Mouse (Mus musculus): Measurements from ENCODE around the gene Ddr1. TPM values are rescaled to one million over a fixed set of nuclear protein-coding genes. Genes with fewer than 3 reads are reported as not detected.

Gene Ddr1
- polyA plus RNA-seq, 1 experiment from 2014 or later, result 230 TPM

DNA sequence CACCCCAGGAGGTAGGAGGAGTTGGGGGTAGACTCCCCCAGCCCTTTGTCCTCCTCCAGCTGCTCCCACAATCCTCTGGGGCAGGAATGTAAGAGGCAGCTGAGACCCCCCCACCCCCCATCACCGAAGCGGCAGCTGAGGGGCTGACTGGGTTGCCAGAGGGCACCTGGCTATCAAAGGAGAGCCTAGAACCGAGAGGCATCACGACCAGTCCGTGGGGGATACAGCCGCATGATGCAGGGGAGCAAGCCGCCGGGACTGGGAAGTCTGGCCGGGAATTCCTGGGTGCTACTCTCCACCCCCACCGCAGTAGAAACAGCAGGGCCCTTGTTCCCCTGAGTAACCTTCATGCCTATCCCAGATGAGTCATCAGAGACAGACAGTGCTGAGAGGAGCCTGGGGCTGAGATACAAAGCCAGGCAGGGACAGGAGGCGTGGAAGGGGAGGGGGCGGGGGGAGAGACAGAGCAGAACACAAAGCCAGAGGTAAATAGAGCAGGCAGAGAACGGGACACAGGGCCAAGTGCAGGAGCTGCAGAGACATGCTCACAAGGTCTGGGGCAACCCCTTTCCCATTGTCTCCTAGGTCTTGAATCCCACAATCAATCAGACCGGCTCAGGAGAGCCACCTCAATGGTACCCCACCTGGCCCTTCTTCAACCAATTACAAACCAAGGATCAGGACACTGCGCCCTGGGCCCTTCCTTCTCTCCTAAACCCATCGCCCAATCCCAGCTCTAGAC, 6.5 kb downstream of the Ddr1 start:
- ChIA-PET CTCF (interaction anchor here (1.0 to 1.8 kb wide), 8 partner anchors 16 to 107 kb away, joined by 3 to 7 read pairs (median 4); no protein-coding TSS in a partner anchor), POLR2A (interaction anchor here (0.7 to 1.6 kb wide), 7 partner anchors 9 to 124 kb away, joined by 3 to 4 read pairs (median 3); partner anchors contain the start of gene Ier3)
- ATAC-seq (peak; percentile 64), DNase-seq (ENCODE audit: low read depth, low spot score) (peak; percentile 93)
- TF ChIP-seq CTCF (IDR thresholded peaks at IDR 0.05), result no peak
- in situ Hi-C loops (cut with MboI; ENCODE audit: low pct_unique_long_range_greater_than_20kb), result no loop called here
- H3K27me3 ChIP-seq, result no peaks in the 10 kb centered on the region

DNA sequence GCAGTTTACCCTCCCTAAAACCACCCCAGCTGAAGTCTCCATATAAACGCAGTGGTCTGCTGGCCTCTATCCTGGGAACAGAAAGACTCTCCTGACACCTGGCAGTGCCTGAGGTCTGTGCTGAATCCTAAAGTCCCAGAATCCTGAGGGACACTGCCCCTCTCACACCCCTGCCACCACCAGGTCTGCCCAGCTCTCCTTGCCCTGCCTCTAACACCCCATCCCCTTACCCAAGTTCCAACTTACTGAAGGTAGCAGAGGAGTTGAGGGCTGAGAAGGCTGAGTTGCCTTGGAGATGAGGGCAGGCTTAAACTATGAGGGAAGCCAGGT, 7.0 kb downstream of the Ddr1 start:
- DNase-seq (ENCODE audit: low read depth, low spot score) (no peak), ATAC-seq (peak; percentile 11)
- CTCF ChIA-PET, result interaction anchor here (1.4 to 1.8 kb wide), 4 partner anchors 16 to 29 kb away, joined by 3 to 7 read pairs (median 4); no protein-coding TSS in a partner anchor
- no peaks in the 10 kb centered on the region for H3K27me3 ChIP-seq
- in situ Hi-C loops (cut with MboI; ENCODE audit: low pct_unique_long_range_greater_than_20kb), result no loop called here
- no peak for TF ChIP-seq CTCF (IDR thresholded peaks at IDR 0.05)
- POLR2A ChIA-PET, result interaction anchor here (0.7 to 1.6 kb wide), 8 partner anchors 13 to 124 kb away, joined by 3 to 4 read pairs (median 3); partner anchors contain the start of genes Ier3 and Vars2

DNA sequence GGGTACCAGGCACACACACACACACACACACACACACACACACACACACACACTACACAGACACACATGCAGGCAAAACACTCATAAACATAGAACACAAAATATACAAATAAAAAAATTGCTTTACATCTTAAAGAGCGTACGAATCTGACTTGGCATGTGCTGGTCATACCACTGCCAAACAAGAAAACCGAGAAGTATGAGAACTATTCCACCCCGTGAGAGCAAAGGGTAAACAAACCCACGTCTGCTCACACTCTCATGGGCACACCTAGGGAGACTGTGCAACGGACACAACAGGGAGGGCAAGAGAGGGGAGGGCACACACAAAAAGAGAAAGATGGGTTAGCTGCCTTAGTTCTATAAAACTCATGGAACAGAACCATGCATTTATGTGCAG, 7.7 kb downstream of the Ddr1 start:
- CTCF ChIA-PET, result interaction anchor here (1.4 to 1.8 kb wide), 3 partner anchors 25 to 29 kb away, joined by 3 to 7 read pairs (median 4); no protein-coding TSS in a partner anchor
- ATAC-seq (no peak), DNase-seq (ENCODE audit: low read depth, low spot score) (no peak)
- POLR2A ChIA-PET, result interaction anchor here (0.7 to 1.3 kb wide), 5 partner anchors 12 to 41 kb away, joined by 3 to 4 read pairs (median 3); partner anchors contain the start of gene Vars2
- no peak for TF ChIP-seq CTCF (IDR thresholded peaks at IDR 0.05)
- in situ Hi-C loops (cut with MboI; ENCODE audit: low pct_unique_long_range_greater_than_20kb), result no loop called here
- H3K27me3 ChIP-seq, result no peaks in the 10 kb centered on the region

DNA sequence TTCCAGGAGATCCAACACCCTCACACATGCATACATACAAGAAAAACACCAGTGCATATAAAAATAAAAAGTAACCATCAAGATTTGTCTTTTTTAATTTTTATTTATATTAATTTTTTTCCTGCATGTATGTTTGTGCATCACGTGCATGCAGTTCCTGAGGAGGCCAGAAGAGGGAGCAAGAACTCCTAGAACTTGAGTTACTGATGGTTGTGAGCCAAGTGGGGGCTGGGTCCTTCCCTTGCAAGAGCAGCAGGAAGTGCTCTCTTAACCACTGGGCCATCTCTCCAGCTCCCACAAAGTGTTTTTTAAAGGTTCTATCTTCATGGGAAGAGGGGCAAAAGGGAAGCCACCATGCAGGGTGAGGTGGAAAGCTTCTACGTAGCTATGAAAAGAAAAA, 9.1 kb downstream of the Ddr1 start:
- in situ Hi-C loops (cut with MboI; ENCODE audit: low pct_unique_long_range_greater_than_20kb), result no loop called here
- no peaks in the 10 kb centered on the region for H3K27me3 ChIP-seq
- POLR2A ChIA-PET, result no interaction called here
- TF ChIP-seq CTCF (IDR thresholded peaks at IDR 0.05), result no peak
- CTCF ChIA-PET, result interaction anchor here (0.6 to 2.0 kb wide), 4 partner anchors 13 to 42 kb away, joined by 3 to 6 read pairs (median 4); no protein-coding TSS in a partner anchor
- ATAC-seq, result no peak
- no peak for DNase-seq (ENCODE audit: low read depth, low spot score)

DNA sequence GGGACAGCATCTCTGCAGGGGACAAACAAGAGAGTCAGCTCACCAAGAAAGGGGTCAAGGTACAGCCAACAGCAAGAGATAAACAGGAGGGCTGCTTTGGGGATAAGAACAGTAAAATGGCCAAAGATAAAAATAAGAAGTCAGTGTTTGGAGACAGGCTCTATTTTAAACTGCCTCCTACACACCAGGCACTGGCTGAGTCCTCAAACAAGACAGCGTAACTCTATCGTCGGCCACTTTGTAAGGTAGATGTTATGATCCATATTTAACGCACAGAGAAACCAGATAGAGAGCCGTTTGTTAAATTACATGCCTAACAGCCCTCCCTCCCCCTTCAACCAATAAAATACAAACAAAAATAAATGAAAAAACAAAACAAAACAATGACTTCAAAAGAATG, 10.5 kb downstream of the Ddr1 start:
- H3K27me3 ChIP-seq, result no peaks in the 10 kb centered on the region
- DNase-seq (ENCODE audit: low read depth, low spot score) (no peak), ATAC-seq (no peak)
- TF ChIP-seq CTCF (IDR thresholded peaks at IDR 0.05), result no peak
- ChIA-PET POLR2A (interaction anchor here (0.9 to 1.2 kb wide), 2 partner anchors 11 to 12 kb away, joined by 4 read pairs; no protein-coding TSS in a partner anchor), CTCF (interaction anchor here (2.0 to 2.4 kb wide), 2 partner anchors 13 to 32 kb away, joined by 6 to 14 read pairs; no protein-coding TSS in a partner anchor)
- in situ Hi-C loops (cut with MboI; ENCODE audit: low pct_unique_long_range_greater_than_20kb), result no loop called here

DNA sequence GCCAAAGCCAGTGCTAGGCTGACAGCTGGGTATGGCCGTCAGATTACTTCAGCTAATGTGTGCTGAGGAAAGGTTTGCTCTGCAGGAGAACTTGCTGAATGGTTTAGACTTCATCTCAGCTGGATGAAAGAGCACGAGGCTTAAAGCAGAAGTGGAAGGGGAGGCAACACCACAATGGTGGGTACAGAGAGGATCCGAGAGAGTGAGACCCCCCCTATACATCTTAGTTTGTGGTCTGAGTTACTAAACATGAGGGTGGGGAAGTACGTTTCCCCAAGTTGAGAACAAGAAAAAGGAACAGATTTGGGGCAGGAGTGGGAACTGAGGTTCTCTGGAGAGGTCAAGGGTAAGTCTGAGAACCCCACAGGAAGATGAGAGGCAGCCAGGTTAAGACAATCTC, 12.1 kb downstream of the Ddr1 start:
- DNase-seq (ENCODE audit: low read depth, low spot score), result no peak
- ChIA-PET POLR2A (interaction anchor here (0.6 to 1.2 kb wide), 4 partner anchors 9 to 313 kb away, joined by 3 to 7 read pairs (median 4); no protein-coding TSS in a partner anchor), CTCF (interaction anchor here (1.1 to 2.4 kb wide), 2 partner anchors 12 to 45 kb away, joined by 3 to 14 read pairs; no protein-coding TSS in a partner anchor)
- no peak for TF ChIP-seq CTCF (IDR thresholded peaks at IDR 0.05)
- in situ Hi-C loops (cut with MboI; ENCODE audit: low pct_unique_long_range_greater_than_20kb), result no loop called here
- no peaks in the 10 kb centered on the region for H3K27me3 ChIP-seq
- no peak for ATAC-seq

DNA sequence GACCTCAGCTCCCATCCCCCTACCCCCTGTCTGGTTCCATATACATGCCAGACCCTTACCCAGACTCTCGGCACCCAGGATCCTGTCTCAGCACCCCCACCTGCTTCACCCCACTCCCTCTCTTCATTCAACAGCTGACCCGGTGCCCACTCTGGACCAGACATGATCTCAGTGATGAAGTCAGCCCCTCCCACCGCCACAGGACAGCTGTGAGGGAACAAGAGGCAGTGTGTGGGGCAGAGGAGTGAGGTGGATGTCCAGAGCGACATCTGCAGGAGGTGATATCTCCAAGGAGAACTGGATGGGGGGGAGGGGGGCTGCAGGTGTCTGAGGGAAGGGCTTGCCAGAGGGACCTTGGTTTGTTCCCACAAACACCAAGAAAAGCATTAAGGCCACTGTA, 12.6 kb downstream of the Ddr1 start:
- in situ Hi-C loops (cut with MboI; ENCODE audit: low pct_unique_long_range_greater_than_20kb), result no loop called here
- no peak for DNase-seq (ENCODE audit: low read depth, low spot score)
- no peak for TF ChIP-seq CTCF (IDR thresholded peaks at IDR 0.05)
- CTCF ChIA-PET, result interaction anchor here (1.1 to 2.4 kb wide), 2 partner anchors 11 to 45 kb away, joined by 3 to 14 read pairs; no protein-coding TSS in a partner anchor
- no peak for ATAC-seq
- no peaks in the 10 kb centered on the region for H3K27me3 ChIP-seq
- POLR2A ChIA-PET, result interaction anchor here (0.6 to 1.5 kb wide), 2 partner anchors 10 to 24 kb away, joined by 3 read pairs; no protein-coding TSS in a partner anchor

DNA sequence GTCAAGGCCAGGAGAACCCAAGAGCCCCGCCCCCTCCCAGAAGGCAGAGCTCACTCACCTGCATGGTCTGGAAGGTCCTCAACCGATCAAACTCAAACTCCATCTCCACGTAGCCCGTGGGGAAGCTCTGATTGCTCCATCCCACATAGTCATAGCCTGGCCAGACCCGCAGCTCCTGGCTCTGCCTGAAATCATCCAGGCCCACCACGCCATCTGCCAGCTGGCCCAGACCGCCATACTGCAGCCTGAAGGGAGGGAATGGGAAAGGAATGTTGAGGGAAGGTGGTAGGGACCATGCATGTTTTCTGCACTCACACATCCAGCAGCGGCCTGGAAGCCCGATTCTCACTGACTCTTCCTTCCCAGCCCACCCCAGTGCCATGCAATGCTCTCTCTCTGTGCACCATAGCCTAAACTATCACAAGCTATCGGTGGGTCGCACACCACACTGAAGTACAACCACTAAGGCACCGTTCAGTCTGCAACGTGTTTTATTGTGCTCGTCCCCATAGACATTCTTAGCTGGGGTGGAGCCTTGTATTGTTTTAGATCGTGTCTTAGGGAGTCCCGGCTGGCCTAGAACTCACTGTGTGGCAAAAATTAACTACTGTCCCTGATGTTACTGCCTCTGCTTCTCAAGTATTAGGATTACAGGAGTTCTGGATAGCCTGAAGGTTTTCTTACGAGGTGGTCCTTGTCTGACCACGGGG, 14.3 kb downstream of the Ddr1 start:
- CTCF ChIA-PET, result interaction anchor here (1.3 kb wide), 2 partner anchors 8 to 47 kb away, joined by 3 to 5 read pairs; no protein-coding TSS in a partner anchor
- TF ChIP-seq CTCF (IDR thresholded peaks at IDR 0.05), result no peak
- in situ Hi-C loops (cut with MboI; ENCODE audit: low pct_unique_long_range_greater_than_20kb), result no loop called here
- DNase-seq (ENCODE audit: low read depth, low spot score) (no peak), ATAC-seq (no peak)
- no peaks in the 10 kb centered on the region for H3K27me3 ChIP-seq
- POLR2A ChIA-PET, result interaction anchor here (1.1 kb wide), 1 partner anchor 10 kb away, joined by 4 read pairs; no protein-coding TSS in a partner anchor

DNA sequence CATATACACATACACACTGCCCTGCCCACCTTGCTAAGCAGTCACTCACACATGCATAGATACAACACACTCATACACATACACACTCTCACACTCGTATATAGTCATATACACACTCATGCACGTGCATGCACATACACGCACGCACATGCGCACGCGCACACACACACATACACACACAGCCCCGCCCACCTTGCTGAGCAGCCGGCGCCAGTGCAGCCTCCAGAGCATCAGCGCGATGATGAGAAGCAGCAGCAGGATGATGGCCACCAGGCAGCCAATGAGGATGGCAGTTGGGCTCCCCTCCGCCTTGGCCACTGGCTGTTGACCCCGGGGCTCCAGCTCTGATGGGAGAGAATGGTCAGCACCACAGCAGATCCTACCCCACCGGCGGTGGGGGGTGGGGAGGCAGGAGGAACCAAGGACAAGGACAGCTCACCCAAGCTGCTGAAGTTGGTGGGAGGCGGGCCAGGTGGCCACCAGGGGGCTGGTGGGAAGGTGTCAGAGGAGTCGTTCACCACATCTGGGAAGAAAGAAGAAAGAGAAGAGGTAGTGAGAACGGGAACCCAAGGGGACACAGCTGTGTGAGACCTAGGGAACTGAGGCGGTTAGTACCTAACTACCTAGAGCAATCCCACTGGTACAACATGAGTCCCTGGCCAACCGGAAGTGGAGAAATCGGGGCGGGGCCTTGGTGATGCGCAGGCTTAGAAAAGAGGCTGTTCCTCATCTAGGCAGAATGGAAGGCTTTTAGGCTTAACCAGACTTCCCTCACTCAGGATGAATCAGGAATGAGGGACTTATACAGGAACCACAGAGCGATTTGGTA, 15.9 kb downstream of the Ddr1 start:
- ChIA-PET CTCF (no interaction called here), POLR2A (no interaction called here)
- no peaks in the 10 kb centered on the region for H3K27me3 ChIP-seq
- no peak for DNase-seq (ENCODE audit: low read depth, low spot score)
- no peak for TF ChIP-seq CTCF (IDR thresholded peaks at IDR 0.05)
- in situ Hi-C loops (cut with MboI; ENCODE audit: low pct_unique_long_range_greater_than_20kb), result no loop called here
- ATAC-seq, result no peak
